Mouse (Mus musculus): Measurements from ENCODE around the gene C8a.

DNA sequence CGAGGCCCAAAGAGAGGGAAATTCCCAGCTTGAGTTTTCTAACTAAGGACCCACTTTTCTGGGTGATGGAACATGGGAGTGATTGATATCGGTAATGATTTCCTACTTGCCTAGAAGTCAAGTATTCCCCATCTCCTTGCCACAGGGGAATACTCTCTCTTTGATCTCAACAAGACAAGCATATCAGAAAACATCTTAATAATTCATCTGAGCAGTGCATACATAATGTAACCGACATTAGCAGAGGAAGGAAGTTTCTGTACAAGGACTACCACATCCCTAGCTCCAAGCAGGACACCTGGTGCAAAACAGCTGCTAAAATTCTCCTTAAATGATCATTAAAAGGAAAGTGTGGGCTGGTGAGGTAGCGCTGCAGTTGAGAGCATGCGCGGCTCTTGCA is 28.9 kb upstream of the C8a start:
- TF ChIP-seq CTCF (IDR thresholded peaks at IDR 0.05; ENCODE audit: low read depth) (no peak), EP300 (IDR thresholded peaks at IDR 0.05; ENCODE audit: low read depth) (no peak)
